Mouse (Mus musculus): ENCODE measurements at regions not wholly inside any gene's neighbourhood (a gene's known extent, or its start where the extent isn't known, plus 50 kb on each side); places are given as distances from the start of the nearest gene placed in this dataset.

- H3K9ac ChIP-seq: no peak overlapping the region
- no peaks in the 10 kb centered on the region for H3K36me3 ChIP-seq (ENCODE audit: insufficient read depth)
- no peak for TF ChIP-seq CTCF (IDR thresholded peaks at IDR 0.05; ENCODE audit: low read depth)
- no peak overlapping the region for H3K4me3 ChIP-seq (ENCODE audit: low read depth, low read length)
- H3K4me2 ChIP-seq (ENCODE audit: low read depth): no peak overlapping the region
- DNase-seq: peak; percentile 36
- no peaks in the 10 kb centered on the region for H3K27me3 ChIP-seq (ENCODE audit: insufficient read depth, low read length)
- 24% methylated on average over 18 of the region's 18 CpGs for WGBS
- no peaks in the 10 kb centered on the region for H3K4me1 ChIP-seq (ENCODE audit: insufficient read depth)
- no peaks in the 10 kb centered on the region; the same call in 1 of the 2 replicates for H3K9me3 ChIP-seq (ENCODE audit: low read length)
- ATAC-seq: peak; percentile 50
- H3K27ac ChIP-seq (ENCODE audit: low read depth, low read length): no peak overlapping the region
Observed at GRCm38 (mm10) chr1:119348456-119349208, 73.4 kb downstream of the Inhbb start.

- no peak overlapping the region for H3K9ac ChIP-seq
- H3K27ac ChIP-seq (ENCODE audit: low read depth, low read length): no peak overlapping the region
- no peaks in the 10 kb centered on the region; the same call in 1 of the 2 replicates for H3K9me3 ChIP-seq (ENCODE audit: low read length)
- ATAC-seq (no peak), DNase-seq (no peak)
- 81% methylated on average over 1 of the region's 1 CpGs for WGBS
- H3K27me3 ChIP-seq (ENCODE audit: insufficient read depth, low read length): no peaks in the 10 kb centered on the region
- no peak overlapping the region for H3K4me3 ChIP-seq (ENCODE audit: low read depth, low read length)
- no peak overlapping the region for H3K4me2 ChIP-seq (ENCODE audit: low read depth)
- no peaks in the 10 kb centered on the region for H3K4me1 ChIP-seq (ENCODE audit: insufficient read depth)
- no peaks in the 10 kb centered on the region for H3K36me3 ChIP-seq (ENCODE audit: insufficient read depth)
- no peak for TF ChIP-seq CTCF (IDR thresholded peaks at IDR 0.05; ENCODE audit: low read depth)
Observed at GRCm38 (mm10) chr1:119347749-119348148, 74.3 kb downstream of the Inhbb start.

GRCm38 (mm10) chr1:119346634-119347155 lies 75.4 kb downstream of the Inhbb start:
- ATAC-seq (no peak), DNase-seq (no peak)
- Histone ChIP-seq H3K9ac (no peak overlapping the region), H3K4me1 (ENCODE audit: insufficient read depth) (no peaks in the 10 kb centered on the region), H3K9me3 (ENCODE audit: low read length) (no peaks in the 10 kb centered on the region), H3K27me3 (ENCODE audit: insufficient read depth, low read length) (no peaks in the 10 kb centered on the region), H3K4me2 (ENCODE audit: low read depth) (no peak overlapping the region), H3K4me3 (ENCODE audit: low read depth, low read length) (no peak overlapping the region), H3K36me3 (ENCODE audit: insufficient read depth) (no peaks in the 10 kb centered on the region), H3K27ac (ENCODE audit: low read depth, low read length) (no peak overlapping the region)
- no peak for TF ChIP-seq CTCF (IDR thresholded peaks at IDR 0.05; ENCODE audit: low read depth)
- 80% methylated on average over 5 of the region's 5 CpGs for WGBS

DNA sequence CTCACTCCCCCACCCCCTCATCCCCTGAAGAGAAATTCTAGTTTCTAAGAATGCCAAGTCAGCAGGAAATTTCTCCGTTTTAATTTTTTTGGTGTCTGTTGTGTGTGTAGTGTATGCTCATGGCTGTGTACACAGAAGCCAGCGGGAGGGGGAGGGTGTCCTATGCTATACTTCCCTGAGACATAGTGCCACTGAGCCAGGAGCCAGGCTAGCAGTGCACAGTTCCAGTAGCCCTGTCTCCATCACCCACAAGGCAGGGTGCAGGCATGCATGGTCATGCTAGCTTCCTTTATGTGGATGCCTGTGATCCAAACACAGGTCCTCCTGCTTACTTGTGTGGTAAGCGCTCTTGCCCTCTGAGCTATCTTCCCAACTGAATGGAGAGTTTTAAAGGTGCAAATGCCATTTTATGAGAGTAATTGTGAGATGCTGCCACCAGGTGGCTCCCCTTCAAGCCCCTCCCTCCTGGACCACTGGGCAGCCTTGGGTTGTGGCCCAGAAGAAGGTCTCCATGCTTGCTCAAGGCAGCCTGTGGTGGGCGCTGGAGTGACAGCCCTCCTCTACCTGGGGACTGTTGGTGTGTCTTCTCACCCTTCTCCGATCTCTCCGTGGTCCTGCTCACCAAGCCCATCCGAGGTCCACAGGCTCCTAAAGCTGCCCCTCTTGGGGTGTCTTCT lies 76.8 kb downstream of the Inhbb start:
- WGBS: 69% methylated on average over 6 of the region's 7 CpGs
- no peaks in the 10 kb centered on the region for H3K36me3 ChIP-seq (ENCODE audit: insufficient read depth)
- H3K27ac ChIP-seq (ENCODE audit: low read depth, low read length): no peak overlapping the region
- H3K4me2 ChIP-seq (ENCODE audit: low read depth): no peak overlapping the region
- ATAC-seq (peak; percentile 28; the same call in 1 of the 2 replicates), DNase-seq (no peak)
- no peak overlapping the region for H3K9ac ChIP-seq
- no peaks in the 10 kb centered on the region for H3K4me1 ChIP-seq (ENCODE audit: insufficient read depth)
- no peaks in the 10 kb centered on the region for H3K27me3 ChIP-seq (ENCODE audit: insufficient read depth, low read length)
- no peak overlapping the region for H3K4me3 ChIP-seq (ENCODE audit: low read depth, low read length)
- no peaks in the 10 kb centered on the region for H3K9me3 ChIP-seq (ENCODE audit: low read length)
- TF ChIP-seq CTCF (IDR thresholded peaks at IDR 0.05; ENCODE audit: low read depth): peak; percentile 36; the same call in 1 of the 2 replicates

DNA sequence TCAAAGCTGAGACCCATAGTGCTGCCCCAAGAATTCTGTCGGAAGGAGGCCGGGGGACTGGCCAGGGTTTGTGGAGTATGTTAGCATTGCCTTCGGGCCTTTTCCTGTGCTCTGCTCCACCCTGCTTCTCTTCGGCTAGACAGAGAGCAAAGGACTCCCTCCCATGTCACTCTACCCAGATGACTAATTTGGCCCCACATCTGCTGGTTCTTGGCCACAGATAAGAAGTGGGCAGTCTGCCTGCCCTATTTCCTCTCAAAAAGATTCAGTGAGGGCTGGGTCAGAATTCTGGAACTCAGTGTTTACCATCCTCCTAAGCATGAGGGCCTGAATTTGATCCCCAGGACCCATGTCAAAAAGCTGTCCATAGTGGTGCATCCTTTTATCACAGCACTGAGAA lies 78.0 kb downstream of the Inhbb start:
- H3K9ac ChIP-seq: no peak overlapping the region
- H3K27ac ChIP-seq (ENCODE audit: low read depth, low read length): no peak overlapping the region
- H3K4me1 ChIP-seq (ENCODE audit: insufficient read depth): no peaks in the 10 kb centered on the region
- ATAC-seq: no peak
- H3K36me3 ChIP-seq (ENCODE audit: insufficient read depth): no peaks in the 10 kb centered on the region
- no peak overlapping the region for H3K4me3 ChIP-seq (ENCODE audit: low read depth, low read length)
- DNase-seq: no peak
- H3K9me3 ChIP-seq (ENCODE audit: low read length): no peaks in the 10 kb centered on the region
- no peak for TF ChIP-seq CTCF (IDR thresholded peaks at IDR 0.05; ENCODE audit: low read depth)
- H3K27me3 ChIP-seq (ENCODE audit: insufficient read depth, low read length): no peaks in the 10 kb centered on the region
- WGBS: 80% methylated on average over 4 of the region's 4 CpGs
- H3K4me2 ChIP-seq (ENCODE audit: low read depth): no peak overlapping the region

- Histone ChIP-seq H3K4me2 (ENCODE audit: low read depth) (no peak overlapping the region), H3K27ac (ENCODE audit: low read depth, low read length) (no peak overlapping the region), H3K9me3 (ENCODE audit: low read length) (no peaks in the 10 kb centered on the region), H3K4me1 (ENCODE audit: insufficient read depth) (no peaks in the 10 kb centered on the region), H3K27me3 (ENCODE audit: insufficient read depth, low read length) (no peaks in the 10 kb centered on the region), H3K9ac (no peak overlapping the region), H3K4me3 (ENCODE audit: low read depth, low read length) (no peak overlapping the region), H3K36me3 (ENCODE audit: insufficient read depth) (no peaks in the 10 kb centered on the region)
- DNase-seq (no peak), ATAC-seq (no peak)
- TF ChIP-seq CTCF (IDR thresholded peaks at IDR 0.05; ENCODE audit: low read depth): no peak
- WGBS: 29% methylated on average over 13 of the region's 13 CpGs
Observed at GRCm38 (mm10) chr1:119335171-119335570, 86.9 kb downstream of the Inhbb start.

DNA sequence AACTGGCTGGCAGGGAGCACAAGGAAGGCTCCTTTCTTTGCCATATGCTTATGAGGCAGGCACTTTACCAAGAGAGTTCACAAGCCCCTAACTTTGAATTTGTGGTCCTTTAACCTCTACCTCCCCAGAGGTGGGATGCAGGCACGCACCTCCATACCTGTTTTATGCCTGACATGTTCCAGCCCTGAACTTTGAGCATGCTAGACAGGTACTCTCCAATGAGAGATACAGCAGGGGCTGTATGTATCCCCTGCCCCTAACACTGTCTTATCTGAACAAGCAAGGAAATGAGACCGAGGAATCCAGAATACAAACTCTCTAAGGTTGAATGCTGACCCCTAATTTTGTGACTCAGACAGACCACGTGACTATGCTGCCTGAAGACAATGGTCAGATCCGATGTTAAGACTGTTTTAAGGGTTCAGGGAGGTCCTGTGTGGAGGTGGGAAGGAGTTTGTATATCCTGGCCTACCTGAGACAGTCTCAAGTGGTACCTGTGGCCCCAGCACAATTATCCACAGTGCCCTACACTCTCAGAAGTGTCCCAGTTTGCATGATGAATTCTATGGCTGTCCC lies 91.2 kb downstream of the Inhbb start:
- H3K36me3 ChIP-seq (ENCODE audit: insufficient read depth): no peaks in the 10 kb centered on the region
- no peak overlapping the region for H3K27ac ChIP-seq (ENCODE audit: low read depth, low read length)
- TF ChIP-seq CTCF (IDR thresholded peaks at IDR 0.05; ENCODE audit: low read depth): no peak
- no peaks in the 10 kb centered on the region for H3K4me1 ChIP-seq (ENCODE audit: insufficient read depth)
- no peak overlapping the region for H3K9ac ChIP-seq
- WGBS: 57% methylated on average over 4 of the region's 4 CpGs
- no peaks in the 10 kb centered on the region for H3K27me3 ChIP-seq (ENCODE audit: insufficient read depth, low read length)
- no peak for DNase-seq
- no peak overlapping the region for H3K4me3 ChIP-seq (ENCODE audit: low read depth, low read length)
- H3K9me3 ChIP-seq (ENCODE audit: low read length): no peaks in the 10 kb centered on the region
- no peak for ATAC-seq
- no peak overlapping the region for H3K4me2 ChIP-seq (ENCODE audit: low read depth)
